Comparison of ENCODE assay signal across 8 mouse cellular contexts in genomic region chr9:51152079-51152752, GRCm38 (mm10). TPM values are rescaled to one million over a fixed set of nuclear protein-coding genes. Genes with fewer than 3 reads are reported as not detected.
DNase-seq lines count a peak whose midpoint lies in the region; ATAC-seq and TF ChIP-seq lines count a peak whose summit lies in the region.

No protein-coding gene starts in this region.

- peak; percentile 76 for DNase-seq in urinary bladder, postnatal 14 days (ENCODE audit: low spot score)
- no peak for DNase-seq in urinary bladder, adult 2 months (ENCODE audit: low spot score)
- peak; percentile 52 for DNase-seq in gastrocnemius, postnatal 10 days
- DNase-seq in left cerebral cortex, postnatal 10 days (ENCODE audit: extremely low spot score in 1 of 2, low spot score in 2 of 2) = peak; percentile 75 to 77
- peak; percentile 97 for DNase-seq in midbrain, embryonic 11.5 days (ENCODE audit: low spot score, missing footprints)

- peak; percentile 83 for TF ChIP-seq CTCF in cortical plate, adult 2 months (IDR thresholded peaks at IDR 0.05; ENCODE audit: extremely low read depth, insufficient read depth, low read length)

- H3K4me1 ChIP-seq in cortical plate, adult 2 months (ENCODE audit: control insufficient read depth, insufficient read depth, low read length) = no peaks in the 10 kb centered on the region
- 0 out of 2 replicates have a peak, but pooled peaks cover 2% of the 10 kb centered on the region for H3K4me1 ChIP-seq in intestine, embryonic 15.5 days (replicated peaks)
- no peaks in the 10 kb centered on the region for H3K4me1 ChIP-seq in midbrain, embryonic 11.5 days (ENCODE audit: control insufficient read depth, insufficient read depth, low read length)
- H3K4me1 ChIP-seq in stomach, embryonic 14.5 days (ENCODE audit: control insufficient read depth, insufficient read depth, low read length) = no peaks in the 10 kb centered on the region

- H3K4me3 ChIP-seq in cortical plate, adult 2 months (ENCODE audit: insufficient read depth, low read length) = no peak overlapping the region
- H3K4me3 ChIP-seq in intestine, embryonic 15.5 days (replicated peaks) = no peak overlapping the region
- H3K4me3 ChIP-seq in midbrain, embryonic 11.5 days (ENCODE audit: low read depth, low read length) = no peak overlapping the region
- no peak overlapping the region for H3K4me3 ChIP-seq in stomach, embryonic 14.5 days (ENCODE audit: low read depth, low read length)

- WGBS in intestine, embryonic 15.5 days = 16% methylated on average over 13 of the region's 13 CpGs
- WGBS in midbrain, embryonic 11.5 days = 20% methylated on average over 12 of the region's 13 CpGs
- 17% methylated on average over 13 of the region's 13 CpGs for WGBS in stomach, embryonic 14.5 days

- no peaks in the 10 kb centered on the region for H3K9me3 ChIP-seq in intestine, embryonic 15.5 days
- H3K9me3 ChIP-seq in midbrain, embryonic 11.5 days (ENCODE audit: control insufficient read depth, low read length) = no peaks in the 10 kb centered on the region
- H3K9me3 ChIP-seq in stomach, embryonic 14.5 days (ENCODE audit: control insufficient read depth, low read depth, low read length) = no peaks in the 10 kb centered on the region

- TF ChIP-seq POLR2A in cortical plate, adult 2 months (IDR thresholded peaks at IDR 0.05; ENCODE audit: extremely low read depth, insufficient read depth, low read length) = no peak

- H3K27ac ChIP-seq in cortical plate, adult 2 months (ENCODE audit: insufficient read depth, low read length) = no peak overlapping the region
- no peak overlapping the region for H3K27ac ChIP-seq in intestine, embryonic 15.5 days
- no peak overlapping the region for H3K27ac ChIP-seq in midbrain, embryonic 11.5 days (ENCODE audit: low read depth, low read length)
- no peak overlapping the region for H3K27ac ChIP-seq in stomach, embryonic 14.5 days (ENCODE audit: low read length)

- peak; percentile 79 for ATAC-seq in intestine, embryonic 15.5 days
- ATAC-seq in midbrain, embryonic 11.5 days (ENCODE audit: low FRiP score) = 0 out of 2 replicates have a peak, but pooled peaks have one; percentile 16
- ATAC-seq in stomach, embryonic 14.5 days (ENCODE audit: insufficient number of reproducible peaks, insufficient read depth, low FRiP score, low read depth) = peak; percentile 75; the same call in 1 of the 2 replicates

- H3K27me3 ChIP-seq in intestine, embryonic 15.5 days (replicated peaks) = no peaks in the 10 kb centered on the region
- H3K27me3 ChIP-seq in midbrain, embryonic 11.5 days (ENCODE audit: control insufficient read depth, insufficient read depth, low read length) = no peaks in the 10 kb centered on the region
- H3K27me3 ChIP-seq in stomach, embryonic 14.5 days (ENCODE audit: control insufficient read depth, insufficient read depth, low read length) = no peaks in the 10 kb centered on the region

- intact Hi-C loops in left cerebral cortex, postnatal 10 days (cut with DNase I) = loop anchor here (2.0 kb wide), 1 partner anchor 303 kb away; no protein-coding TSS in a partner anchor

- H3K36me3 ChIP-seq in intestine, embryonic 15.5 days = no peaks in the 10 kb centered on the region
- no peaks in the 10 kb centered on the region for H3K36me3 ChIP-seq in midbrain, embryonic 11.5 days (ENCODE audit: control insufficient read depth, insufficient read depth, low read length)
- no peaks in the 10 kb centered on the region for H3K36me3 ChIP-seq in stomach, embryonic 14.5 days (ENCODE audit: control insufficient read depth, insufficient read depth, low read length)

- H3K4me2 ChIP-seq in intestine, embryonic 15.5 days (replicated peaks) = peak overlapping the region; percentile 44
- H3K4me2 ChIP-seq in midbrain, embryonic 11.5 days = no peak overlapping the region
- no peak overlapping the region; the same call in 1 of the 2 replicates for H3K4me2 ChIP-seq in stomach, embryonic 14.5 days (replicated peaks; ENCODE audit: low read depth, low read length)

- H3K9ac ChIP-seq in intestine, embryonic 15.5 days = no peak overlapping the region
- H3K9ac ChIP-seq in midbrain, embryonic 11.5 days (ENCODE audit: low read length) = no peak overlapping the region
- H3K9ac ChIP-seq in stomach, embryonic 14.5 days (replicated peaks; ENCODE audit: low read depth, low read length) = no peak overlapping the region; the same call in 1 of the 2 replicates

RNA-seq across cellular contexts. Expression of gene Gm32742, which starts 13.1 kb away (rescaled TPM):
- 0.01 TPM in 2 replicates for polyA plus RNA-seq in urinary bladder, adult 2 months (2012; rRNA removed)
- 0.02 TPM in 2 replicates for polyA plus RNA-seq in cortical plate, adult 2 months (2012; rRNA removed)
- total RNA-seq in gastrocnemius, postnatal 10 days (2021) = not detected
- 0.01 TPM in 1 of 2 replicates, not detected in the other for polyA plus RNA-seq in intestine, embryonic 15.5 days (2015; fragmentation: Nextera tagmentation; extraction: Ambion mirVana)
- not detected for total RNA-seq in left cerebral cortex, postnatal 10 days (2021)
- polyA plus RNA-seq in midbrain, embryonic 11.5 days (2014; fragmentation: Nextera tagmentation; extraction: Ambion mirVana) = not detected in 2 replicates
- 0.06 and 0.10 TPM in 2 replicates for polyA plus RNA-seq in stomach, embryonic 14.5 days (2014; fragmentation: Nextera tagmentation; extraction: Ambion mirVana)

RNA-seq across cellular contexts. Expression of gene 4833427G06Rik, which starts 50.3 kb away (rescaled TPM):
- not detected in 2 replicates for polyA plus RNA-seq in urinary bladder, adult 2 months (2012; rRNA removed)
- polyA plus RNA-seq in cortical plate, adult 2 months (2012; rRNA removed) = 0.11 and 0.35 TPM in 2 replicates
- total RNA-seq in gastrocnemius, postnatal 10 days (2021) = not detected
- not detected in 2 replicates for polyA plus RNA-seq in intestine, embryonic 15.5 days (2015; fragmentation: Nextera tagmentation; extraction: Ambion mirVana)
- total RNA-seq in left cerebral cortex, postnatal 10 days (2021) = under 1 TPM in 1 of 2 experiments, not detected in 1; 0.49 TPM
- not detected in 2 replicates for polyA plus RNA-seq in midbrain, embryonic 11.5 days (2014; fragmentation: Nextera tagmentation; extraction: Ambion mirVana)
- not detected in 2 replicates for polyA plus RNA-seq in stomach, embryonic 14.5 days (2014; fragmentation: Nextera tagmentation; extraction: Ambion mirVana)

Comparison
In these comparisons a context has a peak if more than half of its experiments do, and no peak if none do; other contexts are left out.
1. ATAC-seq: peak in every context shown above with its lines; median percentile 79 in intestine, embryonic 15.5 days; 75 in stomach, embryonic 14.5 days; 16 in midbrain, embryonic 11.5 days.